Mouse (Mus musculus) cortical plate, adult 2 months (tissue): ENCODE results near the gene Klhl1.

Experiments
- CTCF ChIP-seq: fragments of 200-500 bp; IDR thresholded peaks from 2 replicates; pipeline ENCODE4 v1.5.1; 2011; ENCODE audit warnings: mild to moderate bottlenecking, control low read depth, low read length; ENCODE audit not compliant: insufficient read depth; ENCODE audit errors: extremely low read depth
- POLR2A ChIP-seq: fragments of 200-500 bp; IDR thresholded peaks from 2 replicates; pipeline ENCODE4 v1.6.1; 2011; ENCODE audit warnings: mild to moderate bottlenecking, low read length, control low read depth; ENCODE audit not compliant: insufficient read depth; ENCODE audit errors: extremely low read depth

- TF ChIP-seq POLR2A (no peak), CTCF (no peak)
Observed at GRCm38 (mm10) chr14:96471336-96471735, 47.6 kb downstream of the Klhl1 start.
